Mouse (Mus musculus) liver, embryonic 14.5 days (tissue): Measurements from ENCODE around the gene Traf1. TPM values are rescaled to one million over a fixed set of nuclear protein-coding genes. Genes with fewer than 3 reads are reported as not detected.

Source experiments
- ATAC-seq: fragments of 200-750 bp; cut with Nextera tagmentation; 2 replicates; pipeline ENCODE4 v1.8.0; 2017; ENCODE audit warnings: moderate number of reproducible peaks, mild to moderate bottlenecking, moderate library complexity; ENCODE audit not compliant: insufficient read depth
- DNase-seq, 3 experiments: peaks; one replicate each; pipeline ENCODE4 v3.0.0-alpha.2; 2012 to 2013; ENCODE audit warnings: low read depth in 3 of 3, low spot score in 3 of 3
- H3K27ac ChIP-seq: fragments of 300-500 bp; sonication (generic); 2 replicates; pipeline ENCODE4 v1.5.1; 2014; ENCODE audit warnings: moderate library complexity, mild to moderate bottlenecking, control low read depth, inconsistent platforms
- H3K27me3 ChIP-seq: fragments of 300-500 bp; sonication (generic); 2 replicates; pipeline ENCODE4 v1.6.1; 2014; ENCODE audit warnings: mild to moderate bottlenecking, low read length, moderate library complexity; ENCODE audit not compliant: control insufficient read depth, insufficient read depth
- H3K36me3 ChIP-seq: fragments of 300-500 bp; sonication (generic); replicated peaks from 2 replicates; pipeline ENCODE4 v1.6.1; 2014; ENCODE audit warnings: low read depth; ENCODE audit not compliant: control insufficient read depth, insufficient read depth
- H3K4me1 ChIP-seq, 2 experiments: fragments of 200-500 bp in 1 of 2; fragments of 300-500 bp in 1 of 2; sonication (generic) in 1 of 2; replicated peaks; 2 replicates each; pipeline ENCODE4 v1.6.1; 2012 to 2014; ENCODE audit warnings: antibody characterized with exemption in 1 of 2, inconsistent platforms in 1 of 2, low read length in 1 of 2; ENCODE audit not compliant: control insufficient read depth in 2 of 2, insufficient read depth in 2 of 2
- H3K4me2 ChIP-seq: fragments of 300-500 bp; sonication (generic); 2 replicates; pipeline ENCODE4 v1.6.1; 2014; ENCODE audit warnings: low read depth, mild to moderate bottlenecking, control low read depth, moderate library complexity
- H3K4me3 ChIP-seq, 2 experiments: fragments of 200-500 bp in 1 of 2; fragments of 300-500 bp in 1 of 2; sonication (generic) in 1 of 2; 2 replicates each; pipeline ENCODE4 v1.5.1; 2012 to 2014; ENCODE audit warnings: low read depth in 2 of 2, low read length in 2 of 2, mild to moderate bottlenecking in 2 of 2, control low read depth in 1 of 2, inconsistent platforms in 1 of 2, moderate library complexity in 1 of 2; ENCODE audit not compliant: insufficient read depth in 1 of 2
- H3K9ac ChIP-seq: fragments of 300-500 bp; sonication (generic); replicated peaks from 2 replicates; pipeline ENCODE4 v1.6.1; 2014; ENCODE audit warnings: mild to moderate bottlenecking, control low read depth, moderate library complexity
- H3K9me3 ChIP-seq: fragments of 300-500 bp; sonication (generic); 2 replicates; pipeline ENCODE4 v1.6.1; 2016; ENCODE audit warnings: low read length, mixed read lengths; ENCODE audit not compliant: control insufficient read depth
- CTCF ChIP-seq: IDR thresholded peaks from 2 replicates; pipeline ENCODE4 v1.5.1; 2016; ENCODE audit warnings: antibody characterized with exemption, low read depth, control low read depth
- EP300 ChIP-seq: IDR thresholded peaks from 2 replicates; pipeline ENCODE4 v1.6.1; 2016; ENCODE audit warnings: antibody characterized with exemption, low read depth
- WGBS: fragments of 180-500 bp; shearing (Covaris S2); extraction: QIAGEN DNeasy Blood & Tissue Kit; methylation state at CpG from one replicate; pipeline ENCODE4 v1.1.7; 2014; ENCODE audit not compliant: insufficient replicate concordance; 5-methylcytosine and 5-hydroxymethylcytosine counted together
- polyA plus RNA-seq, 2 experiments: library from polyadenylated mRNA; depleted of rRNA in 1 of 2; stranded (reverse) in 1 of 2; unstranded in 1 of 2; fragments of >200 nt; fragmentation: Nextera tagmentation in 1 of 2; extraction: Ambion mirVana in 1 of 2; gene quantifications; 2 replicates each; pipeline versions ENCODE4 v1.2.1 to v1.2.3; 2012 to 2014

The Traf1 gene
- polyA plus RNA-seq (2012; rRNA removed) (0.07 and 0.12 TPM in 2 replicates), polyA plus RNA-seq (2014; fragmentation: Nextera tagmentation; extraction: Ambion mirVana) (0.32 TPM in 1 of 2 replicates, not detected in the other)

DNA sequence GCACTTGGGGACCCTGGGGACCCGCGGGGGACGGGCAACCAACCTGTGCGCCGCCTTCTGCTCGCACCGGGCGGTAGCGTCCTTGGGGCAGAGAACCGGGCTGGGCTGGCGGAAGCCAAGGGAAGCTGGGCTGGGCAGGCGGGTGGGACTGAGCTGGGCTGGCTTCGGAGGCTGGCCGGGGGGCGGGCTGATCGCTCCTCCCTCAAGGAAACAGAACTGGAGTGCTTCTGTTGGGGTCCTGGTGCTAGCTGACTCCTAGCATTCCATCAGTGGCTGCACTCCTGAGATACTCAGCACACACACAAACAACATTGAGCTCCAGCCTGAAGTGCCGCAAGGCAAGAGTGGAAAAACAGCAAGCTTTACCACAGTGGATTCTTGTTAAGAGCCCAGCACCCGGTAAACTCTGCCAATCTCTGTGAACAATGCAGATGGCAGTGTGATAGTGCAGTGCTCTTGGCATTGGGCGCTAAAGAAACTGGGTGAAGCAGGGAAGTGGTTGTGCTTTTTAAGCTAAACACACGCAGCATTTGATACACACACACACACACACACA, at the start of gene Traf1:
Gene Traf1, minus strand, starts transcription at position 292 of the 556 bp plus-strand sequence.
- ATAC-seq, result no peak
- Histone ChIP-seq H3K4me2 (peak within 1 kb of the TSS; percentile 36), H3K36me3 (no peaks in the 10 kb centered on the region), H3K9me3 (no peaks in the 10 kb centered on the region), H3K27ac (no peak within 1 kb of the TSS), H3K27me3 (no peaks in the 10 kb centered on the region), H3K9ac (no peak within 1 kb of the TSS), H3K4me3 (no peak within 1 kb of the TSS), H3K4me1 (peaks cover 2 to 13% of the 10 kb centered on the region in 2 experiments; a peak in 2 of 4 replicates)
- TF ChIP-seq EP300 (no peak), CTCF (no peak)
- DNase-seq, result no peak
- 9% methylated on average over 20 of the region's 20 CpGs for WGBS

DNA sequence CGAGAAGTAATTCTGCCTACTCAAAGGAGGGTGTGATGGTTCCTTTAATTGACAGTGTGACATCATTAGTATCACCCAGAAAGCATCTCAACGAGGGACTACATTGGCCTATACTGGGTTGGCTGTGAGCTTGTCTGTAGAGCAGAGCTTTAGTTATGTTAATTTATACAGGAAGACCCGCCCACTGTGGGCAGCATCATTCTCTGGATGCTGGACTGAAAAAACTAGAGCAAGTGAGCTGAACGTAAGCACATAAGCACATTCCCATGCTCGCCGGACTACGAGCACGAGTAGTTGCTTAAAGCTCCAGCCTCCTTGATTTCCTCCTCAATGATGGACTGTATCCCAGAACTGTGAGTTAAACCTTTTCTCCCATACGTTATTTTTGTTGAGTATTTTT, 37.4 kb upstream of the Traf1 start:
- no peak for ATAC-seq
- H3K4me2 ChIP-seq, result no peak overlapping the region
- 72% methylated on average over 9 of the region's 9 CpGs for WGBS
- no peaks in the 10 kb centered on the region for H3K27me3 ChIP-seq
- no peak overlapping the region for H3K27ac ChIP-seq
- DNase-seq, result no peak
- no peaks in the 10 kb centered on the region; a peak in 1 of 4 replicates for H3K4me1 ChIP-seq
- H3K4me3 ChIP-seq, result no peak overlapping the region
- H3K9ac ChIP-seq, result no peak overlapping the region
- no peaks in the 10 kb centered on the region for H3K36me3 ChIP-seq
- no peaks in the 10 kb centered on the region for H3K9me3 ChIP-seq
- TF ChIP-seq CTCF, result no peak
- TF ChIP-seq EP300, result no peak

- no peak for DNase-seq
- H3K36me3 ChIP-seq, result no peaks in the 10 kb centered on the region
- 51% methylated on average over 5 of the region's 5 CpGs for WGBS
Observed at GRCm38 (mm10) chr2:34996506-34996905, 34.9 kb upstream of the Traf1 start.

DNA sequence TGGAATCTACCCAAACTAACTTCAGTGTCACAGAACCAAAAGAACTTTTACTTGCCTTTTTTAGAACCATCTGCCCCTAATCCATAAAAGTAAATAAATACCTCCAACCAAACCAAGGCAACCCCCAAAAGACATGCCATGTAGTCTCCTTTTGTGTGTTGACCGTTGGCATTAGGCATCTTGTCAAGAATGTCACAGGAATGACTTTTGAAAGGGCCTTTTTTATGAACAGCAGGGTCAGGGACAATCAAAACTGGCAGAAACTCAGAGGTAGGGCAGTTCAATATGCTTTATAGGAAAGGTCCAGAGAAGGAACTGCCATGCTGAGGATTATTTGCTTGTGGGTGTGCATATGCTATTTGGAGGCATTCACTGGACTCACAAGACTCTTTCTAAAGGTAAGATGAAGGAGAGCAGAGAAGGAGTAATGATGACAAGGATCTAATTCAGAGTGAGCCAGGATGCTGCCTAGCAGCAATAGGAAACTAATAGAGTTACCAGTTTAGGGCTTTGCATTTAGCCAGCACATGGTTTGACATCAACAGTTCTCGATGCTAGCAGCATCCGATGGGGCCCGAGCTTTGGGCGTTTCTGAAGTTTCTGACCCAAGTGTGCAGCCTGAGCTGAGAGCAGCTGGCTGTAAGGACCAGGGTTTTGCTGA, 32.3 kb upstream of the Traf1 start:
- Histone ChIP-seq H3K9ac (no peak overlapping the region), H3K4me1 (no peaks in the 10 kb centered on the region), H3K27ac (no peak overlapping the region), H3K4me2 (no peak overlapping the region), H3K36me3 (no peaks in the 10 kb centered on the region), H3K27me3 (no peaks in the 10 kb centered on the region), H3K4me3 (no peak overlapping the region), H3K9me3 (no peaks in the 10 kb centered on the region)
- DNase-seq (no peak), ATAC-seq (no peak)
- TF ChIP-seq CTCF (no peak), EP300 (no peak)
- WGBS, result 64% methylated on average over 5 of the region's 5 CpGs

More at GRCm38 (mm10) chr2:34996506-34996905, 34.9 kb upstream of the Traf1 start:
- Histone ChIP-seq H3K9me3 (no peaks in the 10 kb centered on the region), H3K4me1 (no peaks in the 10 kb centered on the region; a peak in 1 of 4 replicates), H3K9ac (no peak overlapping the region), H3K27me3 (no peaks in the 10 kb centered on the region), H3K4me3 (no peak overlapping the region), H3K27ac (no peak overlapping the region), H3K4me2 (no peak overlapping the region)
- no peak for ATAC-seq
- TF ChIP-seq EP300 (no peak), CTCF (no peak)

- Histone ChIP-seq H3K27ac (no peak overlapping the region), H3K4me3 (no peak overlapping the region), H3K4me1 (no peaks in the 10 kb centered on the region), H3K9me3 (no peaks in the 10 kb centered on the region), H3K4me2 (no peak overlapping the region), H3K9ac (no peak overlapping the region), H3K36me3 (no peaks in the 10 kb centered on the region), H3K27me3 (no peaks in the 10 kb centered on the region)
- TF ChIP-seq EP300 (no peak), CTCF (no peak)
- DNase-seq, result no peak
- WGBS, result 28% methylated on average over 9 of the region's 9 CpGs
- no peak for ATAC-seq
Observed at GRCm38 (mm10) chr2:34992729-34993695, 31.4 kb upstream of the Traf1 start.
